Mouse (Mus musculus) granulocyte monocyte progenitor cell, adult 5-6 weeks (primary cell): Measurements from ENCODE around the gene 4933407L21Rik. TPM values are rescaled to one million over a fixed set of nuclear protein-coding genes. Genes with fewer than 3 reads are reported as not detected.
A peak's percentile ranks its signal among the peaks of the same experiment; 100 is the strongest.

ENCODE experiments used
- ATAC-seq: replicated peaks from 2 replicates; pipeline ENCODE4 v1.8.0; 2016; ENCODE audit warnings: mild to moderate bottlenecking, moderate TSS enrichment, inconsistent platforms; ENCODE audit not compliant: poor library complexity, severe bottlenecking
- total RNA-seq, 2 experiments: library from RNA; stranded (forward) in 1 of 2; stranded (reverse) in 1 of 2; fragments of 200-712, 200-1000 nt in 1 of 2; fragments of >200 nt in 1 of 2; fragmentation: Nextera tagmentation in 1 of 2; gene quantifications; 2 replicates each; pipeline ENCODE4 v1.2.3; 2014 to 2017

4933407L21Rik gene
- total RNA-seq (2014; fragmentation: Nextera tagmentation), result not detected in 2 replicates
- total RNA-seq (2017), result not detected in 2 replicates

DNA sequence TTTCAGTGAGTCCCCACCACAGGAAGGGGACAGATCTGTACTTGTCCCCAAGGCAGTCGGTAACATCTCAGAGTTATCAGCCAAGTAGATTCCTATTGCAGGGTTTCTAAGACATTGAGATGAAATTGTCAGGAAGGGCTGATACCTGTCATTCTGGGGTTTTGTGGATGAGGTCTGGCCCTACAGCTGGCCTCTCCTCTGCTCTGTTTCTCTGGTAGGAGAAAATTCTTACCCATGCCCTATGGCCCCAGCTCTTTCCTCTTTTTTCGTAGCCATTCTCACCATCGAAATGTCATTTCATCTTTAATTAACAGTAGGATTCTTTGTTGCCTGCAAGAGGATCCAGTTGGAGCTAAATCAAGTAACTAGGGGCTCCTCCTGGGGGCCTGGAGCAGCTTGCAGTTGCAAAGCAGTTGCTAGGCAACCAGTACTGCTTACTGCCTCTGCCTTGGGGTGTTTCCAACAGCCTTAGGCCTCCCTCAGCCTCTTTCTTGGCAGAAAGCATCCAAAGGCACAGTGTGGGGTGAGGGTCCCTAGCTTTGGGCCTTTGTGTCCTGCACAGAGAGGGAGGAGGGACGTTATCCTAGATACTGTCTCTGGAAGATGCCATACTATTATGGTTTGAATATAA, at the start of gene 4933407L21Rik:
Gene 4933407L21Rik, plus strand, starts transcription at position 427 of the 631 bp plus-strand sequence.
- no peak for ATAC-seq

DNA sequence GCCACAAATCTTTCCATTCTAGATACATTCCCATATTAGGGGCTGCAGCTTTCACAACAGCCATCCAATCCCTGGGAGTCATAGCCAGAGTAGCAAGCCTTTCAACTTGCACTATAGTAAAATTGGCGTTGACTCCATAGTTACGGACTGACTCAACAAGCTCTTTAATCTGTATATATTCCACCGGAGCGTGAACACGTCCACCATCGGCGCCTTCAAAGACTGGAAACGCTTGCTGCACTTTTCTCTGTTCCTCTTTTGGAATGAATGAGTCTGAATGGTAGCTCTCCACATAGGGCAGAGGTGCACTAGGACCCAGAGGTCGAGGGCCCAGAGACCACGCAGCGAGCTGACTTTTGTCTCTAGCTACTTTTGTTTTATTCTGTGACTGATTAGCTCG, 46.3 kb upstream of the 4933407L21Rik start:
- ATAC-seq, result no peak

DNA sequence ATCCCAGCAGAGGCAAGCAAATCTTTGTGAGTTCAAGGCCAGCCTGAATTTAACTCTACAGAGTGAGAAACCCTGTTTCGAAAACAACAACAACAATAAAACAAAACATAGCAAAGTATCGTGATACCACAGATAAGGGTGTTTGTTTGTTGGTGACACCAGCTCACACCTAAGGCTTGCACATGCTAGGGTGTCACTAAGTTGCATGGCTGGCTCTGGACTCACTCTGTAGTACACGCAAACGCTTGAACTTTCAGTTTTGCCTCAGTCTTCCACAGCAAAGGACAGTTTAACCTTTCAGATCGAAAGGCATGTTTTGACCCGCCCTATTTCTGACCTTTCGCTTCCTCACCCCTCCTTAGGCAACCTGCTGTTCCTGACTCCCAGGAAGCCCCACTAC, 41.1 kb upstream of the 4933407L21Rik start:
- ATAC-seq, result no peak

DNA sequence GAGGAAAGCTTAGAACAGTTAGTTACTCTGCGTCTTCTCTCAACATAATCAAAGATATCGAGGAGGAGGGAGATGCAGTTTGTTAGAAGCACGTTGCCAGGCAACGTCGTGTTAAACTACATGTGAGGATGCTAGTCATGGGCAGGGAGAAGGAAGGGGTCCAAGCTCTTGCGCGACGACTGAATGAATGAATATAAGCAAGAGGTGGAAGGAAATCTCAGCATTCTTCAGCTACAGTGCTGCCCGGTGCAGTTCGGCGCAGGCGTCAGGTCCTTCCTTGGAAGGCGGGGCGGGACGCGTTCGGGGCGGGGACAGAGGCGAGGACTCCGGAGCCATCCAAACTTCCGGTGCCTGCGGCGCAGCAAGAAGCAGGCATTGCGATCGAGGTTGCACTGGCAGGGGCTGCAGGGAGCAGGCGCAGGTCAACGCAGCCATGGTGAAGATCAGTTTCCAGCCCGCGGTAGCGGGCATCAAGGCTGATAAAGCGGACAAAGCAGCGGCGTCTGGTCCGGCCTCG, 34.0 kb upstream of the 4933407L21Rik start, which contains the start of gene Itm2c:
Gene Itm2c, plus strand, starts transcription at position 51 of the 517 bp plus-strand sequence.
- ATAC-seq, result peak; percentile 49

DNA sequence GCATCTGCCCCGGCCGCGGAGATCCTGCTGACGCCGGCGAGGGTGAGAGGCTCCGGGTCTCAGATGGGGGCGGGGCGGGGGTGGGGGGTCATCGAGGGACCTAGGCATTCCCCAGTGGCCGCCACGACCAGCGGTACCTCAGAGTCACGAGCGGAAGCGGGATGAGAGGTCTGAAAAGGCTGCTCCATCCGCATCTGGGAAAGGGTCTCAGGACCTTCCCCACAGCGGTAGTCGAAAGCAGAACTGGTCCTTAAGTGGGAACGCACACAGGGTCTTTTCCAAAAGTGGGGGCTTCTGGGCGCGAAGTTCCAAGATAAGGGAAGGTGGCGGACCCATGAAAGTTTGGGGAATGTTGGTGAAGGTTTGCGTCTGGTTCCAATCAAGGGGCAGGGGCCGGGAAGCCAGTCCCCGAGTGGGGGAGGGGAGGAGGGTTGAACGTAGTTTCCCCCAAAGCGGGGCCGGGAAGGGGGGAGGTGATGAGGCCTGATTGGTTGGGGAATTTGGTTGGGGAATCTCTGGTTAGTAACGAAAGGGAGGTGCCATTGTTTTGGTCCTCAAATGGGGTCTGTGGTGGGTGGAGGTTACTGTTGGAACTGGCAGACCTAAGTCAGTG, 33.4 kb upstream of the 4933407L21Rik start:
- no peak; the same call in 1 of the 2 replicates for ATAC-seq

DNA sequence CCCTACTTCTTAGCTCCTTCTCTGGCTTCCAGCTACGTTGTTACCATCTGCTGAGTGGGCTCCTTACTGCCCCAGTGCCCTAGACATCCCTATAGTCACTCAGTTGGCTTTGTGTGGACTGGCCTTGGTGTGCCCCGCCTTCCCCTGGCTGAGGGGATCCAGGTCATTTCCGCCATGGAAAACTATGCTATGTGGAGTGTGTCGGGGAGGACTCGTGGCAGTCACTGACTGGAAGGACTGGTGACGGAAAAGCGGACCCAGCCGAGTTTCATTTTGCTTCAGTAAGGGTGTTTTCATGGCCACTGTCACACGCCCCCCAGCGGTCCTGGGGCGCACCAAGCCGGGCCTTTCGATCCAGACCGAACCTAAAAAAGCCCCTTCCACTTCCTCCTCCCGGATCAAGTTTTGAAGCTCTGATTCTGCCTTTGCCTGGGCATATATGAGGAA, 32.9 kb upstream of the 4933407L21Rik start:
- ATAC-seq, result peak; percentile 76

DNA sequence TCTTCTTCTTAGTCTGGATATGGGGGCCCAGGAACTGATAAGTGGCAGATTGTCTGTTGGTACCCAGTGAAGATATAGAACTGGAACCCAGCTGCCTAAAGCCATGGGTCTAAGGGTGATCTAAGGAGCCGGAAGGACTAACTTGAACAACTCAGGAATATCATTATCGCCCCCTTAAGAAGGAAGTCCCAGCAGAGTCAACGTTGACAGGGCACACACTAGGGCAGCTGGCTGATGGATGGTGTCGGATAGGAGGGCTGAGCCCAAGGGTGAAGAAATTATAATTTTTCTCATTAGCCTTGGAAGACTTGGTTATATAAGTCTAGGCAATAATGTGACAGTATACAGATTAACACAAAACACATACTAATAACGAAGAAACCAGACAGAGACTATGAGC, 32.2 kb upstream of the 4933407L21Rik start:
- ATAC-seq, result no peak

DNA sequence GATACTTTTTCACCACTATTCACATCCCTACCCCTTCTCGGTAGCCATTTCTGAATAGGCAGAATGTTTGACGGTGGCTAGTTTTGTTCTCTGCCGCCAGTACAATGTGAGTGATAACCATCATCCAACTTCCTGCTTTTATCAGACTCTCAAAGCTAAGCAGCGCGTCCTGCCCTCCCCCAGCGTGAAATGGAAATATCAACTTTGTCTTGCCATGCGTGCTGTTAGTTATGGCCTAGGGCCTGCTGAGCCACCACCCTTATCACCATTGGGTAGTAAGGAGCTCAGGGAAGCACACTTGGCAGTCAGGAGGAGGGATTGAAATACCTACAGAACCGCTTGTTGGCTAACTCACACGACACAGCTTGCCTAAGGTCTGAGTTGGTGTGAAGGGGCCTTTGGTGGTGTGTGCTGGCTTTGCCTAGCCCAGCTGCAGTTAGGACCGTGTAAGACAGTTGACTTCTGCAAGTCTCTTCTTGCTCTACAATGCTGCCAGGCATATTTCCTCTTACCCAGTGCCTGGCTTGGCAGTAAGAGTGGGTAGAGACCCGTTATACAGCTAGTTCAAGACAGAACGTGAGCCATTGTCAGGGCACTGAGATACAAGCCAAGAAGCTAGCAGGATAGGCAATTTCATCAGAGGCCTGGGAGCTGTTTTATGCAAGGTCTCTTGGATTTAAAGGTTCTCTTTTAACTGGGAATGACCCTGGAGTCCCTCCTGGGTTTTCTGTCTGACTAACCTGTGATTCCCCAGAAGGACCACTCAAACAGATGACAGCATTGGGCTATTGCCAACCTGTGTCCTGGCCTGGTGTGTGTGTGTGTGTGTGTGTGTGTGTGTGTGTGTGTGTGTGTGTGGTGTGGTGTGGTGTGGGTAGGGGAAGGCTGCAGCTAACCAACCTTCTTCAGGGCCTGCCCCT, 31.2 kb upstream of the 4933407L21Rik start:
- ATAC-seq, result no peak

DNA sequence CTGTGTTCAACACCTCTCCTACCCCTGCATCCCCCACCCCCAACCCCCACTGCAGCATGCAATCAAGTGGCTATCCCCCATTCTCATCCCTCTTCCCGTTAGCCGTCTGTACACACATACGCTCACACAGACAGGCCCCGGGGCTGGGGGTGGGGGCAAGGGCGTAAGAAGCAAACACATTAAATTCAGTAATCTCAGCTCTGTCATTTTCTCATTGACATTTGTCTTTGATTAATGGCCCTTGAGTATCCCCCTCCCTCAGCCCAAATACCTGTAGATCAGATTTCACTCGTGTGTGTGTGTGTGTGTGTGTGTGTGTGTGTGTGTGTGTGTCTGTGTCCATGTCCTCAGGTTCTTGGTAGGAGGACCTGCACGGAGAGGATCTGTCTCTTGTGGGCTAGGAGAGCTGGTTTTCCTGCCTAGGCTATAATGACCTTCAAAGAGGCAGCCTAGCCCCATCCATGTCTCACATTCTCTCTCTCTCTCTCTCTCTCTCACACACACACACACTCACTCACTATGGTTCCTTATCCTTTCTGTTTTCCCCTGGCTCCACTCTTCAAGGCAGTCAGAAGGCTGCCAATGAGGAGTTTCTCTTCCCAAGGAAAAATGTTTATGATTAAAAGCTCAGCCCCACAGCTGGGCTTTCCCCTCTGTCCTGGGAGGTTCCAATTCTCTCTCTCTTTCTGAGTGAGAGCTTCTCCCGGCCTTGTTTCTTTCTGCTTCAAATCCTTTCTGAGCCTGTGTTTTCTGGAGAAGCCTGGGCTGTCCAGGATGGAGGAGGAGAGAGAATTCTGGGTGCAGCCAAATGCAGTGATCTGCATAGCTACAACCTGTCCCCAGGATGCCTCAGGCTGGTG, 30.2 kb upstream of the 4933407L21Rik start:
- no peak for ATAC-seq

DNA sequence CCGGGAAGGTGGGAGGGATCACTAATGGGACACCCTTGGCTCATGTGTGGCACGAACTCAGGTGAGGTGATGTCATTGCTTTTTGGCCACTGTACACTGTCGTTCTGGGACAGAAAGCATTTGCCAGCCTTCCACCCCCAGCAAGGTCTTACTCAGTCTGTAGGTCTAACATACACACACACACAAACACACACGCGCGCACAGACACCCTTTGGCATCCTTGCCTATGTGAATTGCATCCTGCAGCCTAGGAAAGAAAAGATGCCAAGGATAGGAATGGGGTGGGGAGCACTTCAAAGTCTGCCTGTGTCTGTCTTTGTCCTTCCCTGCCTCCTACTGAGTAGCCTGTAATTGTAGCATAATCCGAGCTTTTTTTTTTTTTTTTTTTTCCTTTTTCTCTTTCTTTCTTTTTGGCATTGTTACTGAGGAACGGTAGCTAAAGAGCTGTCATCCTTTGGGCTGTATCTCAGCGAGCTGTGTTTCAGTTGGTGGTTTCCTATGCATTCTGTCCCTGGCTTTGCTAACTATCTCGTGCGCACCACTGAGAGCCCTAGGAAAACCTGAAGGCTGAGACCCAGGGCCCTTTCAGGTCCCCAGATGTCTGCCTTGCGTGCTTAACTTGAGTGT, 29.4 kb upstream of the 4933407L21Rik start:
- no peak for ATAC-seq

DNA sequence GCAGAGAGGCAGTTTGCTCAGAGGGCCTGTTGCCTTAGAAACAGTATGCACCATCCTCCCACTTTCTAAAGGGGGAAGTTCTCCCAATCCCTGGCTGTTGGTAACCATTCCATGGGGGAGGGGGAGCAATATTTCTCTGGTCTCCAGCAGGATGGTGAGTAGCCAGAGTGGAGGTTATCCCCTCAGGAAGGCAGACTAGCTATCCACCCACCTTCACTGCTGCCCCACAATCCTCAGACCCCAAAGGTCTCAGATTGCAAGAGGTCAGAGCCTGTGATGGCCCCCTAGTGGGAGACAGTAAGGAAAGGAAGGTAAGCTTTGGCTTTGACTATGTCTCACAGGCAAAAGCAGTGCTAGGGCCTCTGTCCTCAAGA, 28.9 kb upstream of the 4933407L21Rik start:
- no peak for ATAC-seq

DNA sequence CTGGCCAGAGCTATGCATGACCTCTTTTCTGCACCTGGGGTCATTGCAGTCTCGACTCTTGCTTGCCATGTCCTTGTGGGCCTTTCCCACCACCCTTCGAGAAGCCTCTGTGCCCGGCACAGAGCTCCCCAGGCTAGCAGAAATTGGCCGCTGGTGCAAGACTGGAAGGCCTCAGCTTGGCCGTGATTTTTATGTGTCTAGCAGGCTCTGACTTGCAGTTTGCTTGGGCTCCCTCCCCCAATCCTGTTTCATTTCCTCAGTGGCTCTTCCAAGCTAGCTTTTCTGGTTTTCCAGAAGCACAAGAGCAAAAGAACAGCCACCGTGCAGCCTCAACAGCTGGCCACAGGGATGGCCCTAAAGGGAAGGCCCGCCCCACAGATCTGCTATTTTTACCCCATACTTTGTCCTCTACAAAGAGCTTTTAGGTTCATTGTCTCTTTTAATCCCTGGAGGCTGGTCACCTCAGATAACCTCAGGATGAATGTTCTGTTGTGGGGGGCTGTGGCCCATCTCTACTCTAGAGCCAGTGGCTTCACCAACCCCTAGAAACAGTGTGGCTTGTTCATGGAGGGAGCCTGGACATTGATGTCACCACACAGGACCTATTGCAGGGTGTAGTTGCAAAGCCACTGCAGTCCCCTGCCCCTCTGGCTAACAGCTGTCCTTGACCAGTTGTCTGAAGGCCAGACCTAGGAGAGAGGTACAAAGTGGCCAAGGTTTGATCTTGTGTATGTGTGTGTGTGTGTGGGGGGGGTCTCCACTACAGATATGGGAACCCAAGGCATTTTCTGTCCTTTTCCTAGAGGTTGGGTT, 27.6 kb upstream of the 4933407L21Rik start:
- ATAC-seq, result no peak

DNA sequence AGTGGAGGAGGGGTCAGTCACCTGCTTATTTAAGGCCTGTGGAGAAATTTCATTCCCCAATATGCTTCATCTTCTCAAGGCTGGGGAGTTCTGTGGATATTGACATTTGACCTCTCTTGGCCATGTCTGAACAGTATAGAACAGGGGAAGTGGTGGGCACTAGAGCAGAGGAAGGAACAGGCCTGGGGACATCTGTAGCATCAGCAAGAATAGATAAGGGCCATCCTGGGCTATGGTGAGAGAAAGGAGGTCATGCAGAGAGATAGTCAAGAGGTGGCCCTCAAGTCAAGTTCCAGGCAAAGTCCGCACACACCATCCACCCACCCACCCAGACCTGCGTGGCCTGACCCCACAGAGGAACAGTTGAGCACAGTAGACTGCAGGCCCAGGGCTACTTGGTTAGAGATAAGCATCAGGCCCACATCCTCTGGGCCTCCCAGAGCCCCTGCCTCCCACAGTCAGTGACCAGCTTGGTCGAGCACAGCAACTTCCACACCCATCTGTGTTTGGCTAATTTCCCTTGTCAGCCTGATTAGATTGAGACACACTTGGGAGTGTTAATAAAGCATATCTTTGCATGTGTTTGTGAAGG, 26.7 kb upstream of the 4933407L21Rik start:
- ATAC-seq, result 0 out of 2 replicates have a peak, but pooled peaks have one; percentile 11

DNA sequence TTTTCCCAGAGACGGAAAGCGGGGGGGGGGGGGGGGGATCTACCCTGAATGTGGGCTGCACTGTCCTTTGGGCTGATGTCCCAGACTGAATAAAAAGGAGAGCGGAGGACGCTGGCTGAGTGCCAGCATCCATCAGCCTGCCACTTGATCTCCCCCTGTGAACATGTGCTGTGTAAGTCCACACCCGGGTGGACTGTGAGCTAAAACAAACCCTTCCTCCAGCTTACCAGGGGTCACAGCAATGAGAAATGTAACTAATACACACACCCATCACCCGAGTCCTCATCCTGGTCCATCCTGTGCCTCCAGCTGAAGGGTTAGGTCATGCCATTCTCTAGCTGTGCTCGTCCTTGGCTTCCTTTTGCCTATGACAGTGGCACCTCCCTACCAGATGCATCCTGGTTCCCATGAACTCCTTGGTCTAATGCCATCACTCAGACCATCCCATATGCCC, 26.1 kb upstream of the 4933407L21Rik start:
- ATAC-seq, result no peak

DNA sequence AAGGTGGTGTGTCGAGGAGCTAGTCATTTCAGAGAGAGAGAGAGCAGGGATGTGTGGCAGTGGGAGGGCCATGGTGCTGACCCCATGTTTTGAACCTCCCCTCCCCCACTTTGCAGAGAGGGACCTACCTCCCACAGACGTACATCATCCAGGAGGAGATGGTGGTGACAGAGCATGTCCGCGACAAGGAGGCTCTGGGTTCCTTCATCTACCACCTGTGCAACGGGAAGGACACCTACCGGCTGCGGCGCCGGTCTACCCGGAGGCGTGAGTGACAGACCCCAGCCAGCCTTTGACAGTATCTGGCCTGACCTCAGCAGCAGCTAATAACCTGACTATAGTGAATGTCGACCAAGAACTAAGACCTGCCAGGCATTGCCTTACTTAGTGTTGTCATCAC, 21.4 kb upstream of the 4933407L21Rik start:
- no peak for ATAC-seq

DNA sequence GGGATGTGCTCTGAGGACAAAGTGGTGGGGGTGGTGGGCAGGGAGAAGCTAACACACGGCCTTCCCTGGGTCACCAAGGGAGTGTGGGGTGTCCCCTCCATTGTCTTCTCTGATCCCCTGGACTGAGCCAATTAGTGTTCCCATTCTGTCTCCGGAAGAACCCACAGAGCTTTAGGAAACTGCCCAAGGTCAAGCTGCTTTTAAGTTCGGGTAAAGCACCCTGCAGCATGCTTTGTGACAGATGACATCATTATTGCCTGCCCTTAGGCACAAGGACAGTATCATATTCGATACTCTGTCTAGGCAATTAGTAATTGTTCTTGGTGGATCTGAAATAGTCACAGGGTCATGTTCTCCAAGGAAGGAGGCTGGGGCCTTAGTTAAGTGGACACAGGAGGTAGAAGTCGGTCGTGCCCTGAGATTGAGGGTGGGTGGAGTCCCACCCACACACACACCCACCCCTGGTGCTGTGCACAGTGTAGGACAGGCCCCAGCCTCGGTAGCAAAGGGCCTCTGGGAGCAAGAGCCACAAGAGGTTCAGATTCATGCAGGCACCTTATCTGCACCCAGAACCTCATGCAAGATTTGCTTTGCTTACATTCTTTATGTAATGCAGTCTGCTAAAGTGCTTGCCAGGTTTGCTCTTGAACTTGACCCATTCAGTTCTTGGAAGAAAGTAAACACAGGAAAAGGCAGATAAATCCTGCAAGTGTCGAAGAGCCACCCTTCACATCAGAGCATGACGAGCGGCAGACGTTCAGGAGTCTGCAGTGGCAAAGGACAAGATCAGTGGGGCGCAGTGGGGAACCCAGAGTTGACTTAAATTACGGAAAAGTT, 19.3 kb upstream of the 4933407L21Rik start:
- ATAC-seq, result no peak

DNA sequence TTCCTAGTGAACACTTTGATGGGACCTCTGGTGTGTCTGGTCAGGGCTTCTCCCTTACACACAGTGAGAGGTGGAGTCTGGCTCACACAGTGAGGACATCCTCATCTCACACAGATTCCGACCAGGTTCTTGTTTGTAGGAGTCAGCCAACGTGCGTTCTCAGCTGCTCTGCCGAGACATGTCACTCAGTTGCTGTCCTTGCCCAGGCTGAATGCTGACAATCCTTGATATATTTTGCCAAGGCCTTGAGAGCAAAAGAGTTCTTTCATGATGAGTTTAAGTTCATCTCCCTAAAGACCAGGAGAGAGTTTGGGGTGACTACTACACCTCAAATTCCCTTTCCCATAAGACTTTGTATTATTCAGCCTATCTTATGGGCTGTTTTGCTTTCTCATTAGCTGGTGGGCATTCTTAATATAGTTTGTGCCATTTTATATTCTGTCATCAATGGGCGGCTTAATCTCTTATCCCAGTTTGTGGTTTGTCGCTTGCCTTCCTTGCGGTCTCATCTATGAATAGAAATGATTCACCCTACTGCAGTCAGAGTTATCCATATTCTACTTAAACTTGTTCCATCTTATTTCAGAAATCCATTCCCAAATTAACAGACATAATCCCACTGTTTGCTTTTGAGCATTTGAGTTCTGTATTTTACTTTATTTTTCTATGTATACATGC, 15.1 kb upstream of the 4933407L21Rik start:
- no peak for ATAC-seq
